Mouse (Mus musculus): ENCODE results near the gene Dntt.

GRCm38 (mm10) chr19:41003694-41004315 lies 25.3 kb upstream of the Dntt start:
- TF ChIP-seq CTCF (IDR thresholded peaks at IDR 0.05; ENCODE audit: low read depth) (no peak), EP300 (IDR thresholded peaks at IDR 0.05; ENCODE audit: low read depth) (no peak)
